Mouse (Mus musculus) frontal cortex, adult 2 months (tissue): ENCODE data around the gene Hif3a. TPM values are rescaled to one million over a fixed set of nuclear protein-coding genes. Genes with fewer than 3 reads are reported as not detected.

ENCODE experiments used
- DNase-seq, 2 experiments: peaks; one replicate each; pipeline ENCODE4 v3.0.0; 2022; ENCODE audit warnings: low spot score in 1 of 2; ENCODE audit errors: extremely low spot score in 1 of 2
- polyA plus RNA-seq: library from polyadenylated mRNA; depleted of rRNA; stranded (reverse); fragments of >200 nt; gene quantifications from 2 replicates; pipeline ENCODE4 v1.2.3, GENCODE M21; 2012; rRNA removed

Gene Hif3a
- polyA plus RNA-seq, 1 experiment, result 3.4 TPM

- no peak for DNase-seq
Measured at GRCm38 (mm10) chr7:16993651-16994399, 68.4 kb downstream of the Hif3a start.

- DNase-seq, result no peak
Measured at GRCm38 (mm10) chr7:16992451-16992807, 69.8 kb downstream of the Hif3a start, which contains the start of gene Ccdc8. Gene Ccdc8, plus strand, starts transcription at chr7:16992708.

- DNase-seq, result no peak
Measured at GRCm38 (mm10) chr7:16991681-16992450, 70.4 kb downstream of the Hif3a start.

GRCm38 (mm10) chr7:16990006-16990744 lies 72.1 kb downstream of the Hif3a start:
- DNase-seq, result no peak

- no peak for DNase-seq
Measured at GRCm38 (mm10) chr7:16988405-16988804, 73.8 kb downstream of the Hif3a start.

GRCm38 (mm10) chr7:16987541-16988149 lies 74.6 kb downstream of the Hif3a start:
- DNase-seq, result no peak

- DNase-seq, result peak; percentile 91 to 93
Measured at GRCm38 (mm10) chr7:16982859-16983568, 79.2 kb downstream of the Hif3a start, which contains the start of gene Gm42372. Gene Gm42372, plus strand, starts transcription at chr7:16983086.

Other genes with a start within 250 kb of the Hif3a start
- 262 TPM in 2 replicates for gene Strn4, start 246.5 kb downstream of the Hif3a start, polyA plus RNA-seq
- gene Fkrp, start 245.7 kb downstream of the Hif3a start, polyA plus RNA-seq, result 38.2 and 40.3 TPM in 2 replicates
- 6.4 and 6.7 TPM in 2 replicates for gene Prkd2, start 219.5 kb downstream of the Hif3a start, polyA plus RNA-seq
- 151 and 154 TPM in 2 replicates for gene Dact3, start 187.1 kb downstream of the Hif3a start, polyA plus RNA-seq
- 5.9 and 7.6 TPM in 2 replicates for gene Gng8, start 170.6 kb downstream of the Hif3a start, polyA plus RNA-seq
- gene Ptgir, start 155.9 kb downstream of the Hif3a start, polyA plus RNA-seq, result 0.20 and 0.25 TPM in 2 replicates
- 1,679 and 1,948 TPM in 2 replicates for gene Calm3, start 138.3 kb downstream of the Hif3a start, polyA plus RNA-seq
- gene Pnmal2, start 117.7 kb downstream of the Hif3a start, polyA plus RNA-seq, result 132 and 134 TPM in 2 replicates
- gene Pnmal1, start 102.7 kb downstream of the Hif3a start, polyA plus RNA-seq, result 63.1 and 73.0 TPM in 2 replicates
- gene Gm42372, start 79.3 kb downstream of the Hif3a start, polyA plus RNA-seq, result 58.7 and 72.7 TPM in 2 replicates
- 2.1 and 2.6 TPM in 2 replicates for gene Ccdc8, start 69.7 kb downstream of the Hif3a start, polyA plus RNA-seq
- 236 and 239 TPM in 2 replicates for gene Ppp5c, start 34.5 kb downstream of the Hif3a start, polyA plus RNA-seq
- gene Psg16, start 11.6 kb upstream of the Hif3a start, polyA plus RNA-seq, result 2.9 and 3.2 TPM in 2 replicates
- gene Ceacam3, start 87.9 kb upstream of the Hif3a start, polyA plus RNA-seq, result 0.46 and 0.53 TPM in 2 replicates
- 0.42 and 0.76 TPM in 2 replicates for gene Psg29, start 141.1 kb upstream of the Hif3a start, polyA plus RNA-seq